Mouse (Mus musculus): ENCODE measurements around the gene Krt222. TPM values are rescaled to one million over a fixed set of nuclear protein-coding genes. Genes with fewer than 3 reads are reported as not detected.
"Not testable (repeated sequence)": the region's sequence is repeated elsewhere in the genome, so short reads cannot be mapped to it uniquely, and the experiment has no call there.

Krt222 gene
- polyA plus RNA-seq (2017; shearing (Covaris generic)): 1 to 10 TPM; 1.4 to 2.1 TPM

DNA sequence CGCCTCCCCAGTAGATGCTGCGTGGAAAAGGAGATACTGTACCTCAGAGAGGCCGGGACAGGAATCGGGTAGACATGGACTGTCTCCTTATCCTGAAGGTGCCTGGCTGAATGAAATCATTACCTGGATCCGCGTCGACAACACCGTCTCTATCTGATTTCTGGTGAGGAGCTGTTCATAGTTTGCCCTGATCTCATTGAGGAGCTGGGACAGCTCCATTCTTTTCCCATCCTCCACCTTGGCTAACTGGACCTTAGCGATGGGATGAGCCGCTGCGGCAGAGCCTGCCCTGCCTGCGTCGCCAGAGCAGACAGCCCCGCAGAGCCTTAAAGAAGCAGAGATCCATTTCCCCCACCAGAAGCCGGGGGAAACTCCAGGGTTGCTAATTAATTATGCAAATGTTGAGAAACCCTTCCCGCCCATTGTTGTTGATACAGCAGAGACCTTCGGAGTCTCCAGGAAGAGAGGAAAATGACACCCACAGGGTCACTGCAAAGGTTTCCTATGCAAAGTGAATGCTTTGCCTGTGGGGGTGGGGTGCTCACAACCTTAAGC lies at the start of gene Krt222:
TSS of gene Krt222 (minus strand) at position 266 of the 555 bp plus-strand sequence.
- peak; percentile 54 for ATAC-seq

DNA sequence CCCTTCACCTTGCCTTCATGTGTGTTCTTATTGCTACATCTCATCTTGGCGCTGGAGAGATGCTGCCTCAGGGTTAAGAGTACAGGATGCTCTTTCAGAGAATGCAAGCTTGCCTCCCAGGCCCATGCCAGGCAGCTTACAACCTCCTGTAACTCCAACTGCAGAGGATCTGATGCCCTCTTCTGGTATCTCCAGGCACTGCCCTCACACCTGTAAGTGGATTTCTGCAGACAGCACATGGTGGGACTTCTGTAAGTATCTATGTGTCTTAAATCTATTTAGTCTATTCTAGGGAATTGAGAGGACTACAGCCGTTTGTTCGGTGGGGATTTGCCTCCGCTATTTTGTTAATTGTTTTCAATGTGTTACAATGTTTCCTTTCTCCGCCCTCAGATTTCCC lies 49.0 kb upstream of the Krt222 start:
- ATAC-seq: peak; percentile 51

DNA sequence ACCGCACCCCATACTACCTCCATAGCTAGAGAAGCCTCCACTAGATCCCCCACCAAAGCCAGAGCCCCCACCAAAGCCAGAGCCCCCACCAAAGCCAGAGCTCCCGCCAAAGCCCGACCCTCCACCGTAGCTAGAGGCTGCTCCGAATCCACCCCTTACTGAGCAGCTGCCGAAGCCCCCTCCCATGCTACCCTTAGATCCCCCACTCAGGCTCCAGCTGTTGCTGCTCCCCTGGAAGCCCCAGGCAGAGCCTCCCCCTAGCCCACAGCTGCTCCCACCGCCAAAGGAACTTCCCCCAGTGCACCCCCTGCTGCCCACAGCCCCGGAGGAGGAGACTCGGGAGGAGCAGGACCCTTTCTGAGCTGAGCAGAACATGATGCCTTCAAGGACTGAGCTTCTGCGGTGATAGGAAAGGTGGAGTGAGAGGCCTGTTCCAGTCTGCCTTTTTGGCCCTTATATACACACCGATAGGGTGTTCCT lies 41.0 kb upstream of the Krt222 start, which contains the start of gene Krt24:
TSS of gene Krt24 (minus strand) at position 430 of the 480 bp plus-strand sequence.
- ATAC-seq: no peak

DNA sequence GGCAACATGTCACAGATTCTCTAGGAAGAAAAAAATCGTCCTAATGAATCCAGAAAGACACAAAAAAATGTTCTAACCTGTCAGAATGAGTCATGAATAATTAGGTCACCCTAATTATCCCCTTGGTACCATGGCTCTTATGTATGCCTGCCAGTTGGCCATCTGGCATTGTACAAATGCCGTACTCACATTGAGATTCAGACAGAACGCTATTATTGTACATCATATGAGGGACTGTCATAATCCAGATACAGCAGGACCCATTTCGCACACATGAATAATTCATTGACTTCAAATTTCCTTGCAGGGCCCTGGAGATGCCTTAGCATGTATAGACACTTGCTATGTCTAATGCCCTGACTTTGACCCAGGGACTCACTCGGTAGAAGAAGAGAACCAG lies 40.1 kb upstream of the Krt222 start:
- no peak for ATAC-seq

DNA sequence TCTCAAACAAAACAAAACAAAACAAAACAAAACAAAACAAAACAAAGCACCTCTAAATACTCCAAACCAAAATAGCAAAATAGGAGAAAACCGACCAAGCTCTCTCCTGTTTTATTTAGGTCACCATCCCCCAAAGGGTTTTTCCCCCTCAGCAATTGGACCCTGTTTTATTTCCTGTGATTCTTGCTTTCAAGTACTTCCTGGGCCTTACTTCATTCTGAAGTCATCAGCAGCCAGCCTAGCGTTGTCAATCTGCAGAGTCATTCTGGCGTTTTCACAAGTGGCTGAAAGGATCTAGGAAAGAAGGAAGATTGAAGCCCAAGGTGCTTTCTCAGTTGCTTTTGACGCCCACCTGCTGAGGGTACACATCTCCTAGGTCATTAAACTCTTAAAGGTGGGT lies 39.4 kb upstream of the Krt222 start:
- ATAC-seq: peak; percentile 53

DNA sequence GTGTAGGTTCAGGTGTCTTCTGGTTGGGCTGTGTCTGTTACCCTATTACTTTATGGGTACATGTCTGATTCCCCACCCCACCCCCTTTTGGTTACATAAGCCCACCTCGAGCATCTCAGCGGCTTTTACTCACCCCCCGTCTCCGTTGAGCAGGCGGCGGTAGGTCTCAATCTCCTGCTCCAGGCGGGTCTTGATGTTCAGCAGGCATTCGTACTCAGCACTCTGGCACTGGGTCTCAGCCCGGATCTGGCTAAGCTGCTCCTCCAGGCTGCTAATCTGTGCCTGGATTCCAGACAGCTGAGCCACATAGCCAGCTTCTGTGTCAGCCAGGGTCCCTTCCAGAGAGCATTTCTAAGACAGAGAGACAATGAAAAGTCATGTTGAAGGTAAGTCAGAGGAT lies 37.2 kb upstream of the Krt222 start:
- ATAC-seq: no peak

DNA sequence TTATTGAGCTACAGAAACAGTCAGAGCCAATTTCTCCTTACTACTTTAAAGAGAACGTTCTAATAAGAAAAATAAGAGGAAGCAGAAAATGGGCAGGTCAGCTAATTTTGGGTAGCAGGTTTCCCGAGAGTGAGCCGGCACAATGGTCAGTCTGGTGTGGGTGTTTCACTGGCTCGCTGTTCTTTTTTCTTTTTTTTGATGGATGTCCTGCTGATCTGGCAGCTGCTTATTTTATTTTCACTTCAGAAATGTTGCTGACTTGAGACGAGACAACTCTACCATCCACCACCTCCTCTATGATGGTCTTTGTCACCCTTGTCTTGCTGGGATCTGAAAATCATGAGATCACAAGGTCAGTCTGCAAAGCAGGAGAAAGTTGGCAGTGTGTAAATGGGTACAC lies 36.1 kb upstream of the Krt222 start:
- ATAC-seq: no peak

DNA sequence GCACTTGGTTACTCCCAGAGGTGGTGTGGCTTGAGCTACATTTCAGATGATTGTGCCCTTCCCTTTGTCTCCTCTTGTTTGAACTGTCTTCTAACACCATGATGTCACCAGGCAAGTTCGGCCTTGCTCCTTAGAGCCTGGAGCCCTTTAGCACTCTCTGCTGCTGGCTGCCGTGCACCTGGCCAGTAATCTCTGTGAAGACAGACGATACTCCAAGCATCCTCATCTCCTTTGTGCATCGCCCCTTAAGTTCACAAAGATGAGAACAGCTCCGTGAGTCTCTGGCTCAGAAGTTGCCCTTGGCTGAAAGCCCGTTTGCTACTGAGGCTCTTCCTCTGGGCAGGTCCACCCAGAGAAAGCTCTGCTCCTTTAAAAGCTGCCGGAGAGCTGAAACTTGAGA lies 32.9 kb upstream of the Krt222 start:
- no peak for ATAC-seq

DNA sequence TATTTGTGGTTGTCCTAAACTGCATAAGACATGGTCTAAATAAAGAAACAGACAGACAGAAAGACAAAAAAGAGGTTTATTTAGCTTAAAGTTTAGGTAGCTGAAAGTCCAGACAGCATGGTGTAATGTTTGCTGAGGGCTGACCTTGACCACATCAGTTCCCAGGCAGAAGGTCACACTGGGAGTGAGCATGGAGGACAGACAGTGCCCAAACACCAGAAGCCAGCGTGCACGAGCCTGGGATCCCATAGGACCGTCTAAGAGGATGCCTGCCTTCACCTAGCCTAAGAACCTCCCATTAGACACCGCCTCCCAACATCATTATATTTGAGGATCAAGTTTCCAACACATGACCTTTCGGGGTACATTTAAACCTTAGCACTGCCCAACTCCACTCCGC lies 31.7 kb upstream of the Krt222 start:
- ATAC-seq: no peak

DNA sequence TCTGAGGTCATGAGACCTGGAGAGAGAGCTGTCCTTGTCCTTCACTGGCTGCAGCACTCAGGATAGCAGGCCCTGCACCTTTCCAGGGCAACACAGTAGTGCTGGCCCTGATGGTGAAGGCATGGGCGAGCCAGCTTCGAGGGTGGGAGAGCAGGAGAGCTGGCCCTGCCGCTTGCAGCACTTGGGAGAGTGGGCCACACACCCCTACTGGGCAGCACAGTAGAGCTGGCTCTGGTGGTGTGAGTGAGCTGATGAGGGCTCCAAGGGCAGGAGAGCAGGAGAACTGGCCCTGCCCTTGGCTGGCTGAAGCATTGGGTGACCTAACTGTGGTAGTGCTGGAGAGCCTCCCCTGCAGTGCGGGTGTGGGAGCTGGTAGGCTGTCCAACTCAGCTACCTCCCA lies 28.8 kb upstream of the Krt222 start:
- no peak for ATAC-seq

DNA sequence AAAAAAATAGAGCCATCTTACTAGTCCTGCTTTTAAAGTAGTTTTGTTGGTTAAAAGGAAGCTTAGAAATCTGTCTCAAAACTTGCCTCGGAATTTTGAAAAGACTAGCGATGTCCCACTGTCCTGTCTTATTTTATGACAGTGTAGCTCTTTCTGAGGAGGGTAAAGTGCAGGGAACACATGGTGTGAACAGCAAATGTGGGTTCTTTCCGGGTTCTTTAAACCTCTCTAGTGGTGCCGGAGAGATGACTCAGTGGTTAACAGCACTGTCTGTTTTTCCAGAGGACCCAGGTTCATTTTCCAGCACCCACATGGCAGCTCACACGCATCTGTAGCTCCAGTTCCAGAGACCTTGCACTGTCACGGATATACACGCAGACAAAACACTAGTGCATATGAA lies 25.3 kb upstream of the Krt222 start:
- no peak for ATAC-seq

DNA sequence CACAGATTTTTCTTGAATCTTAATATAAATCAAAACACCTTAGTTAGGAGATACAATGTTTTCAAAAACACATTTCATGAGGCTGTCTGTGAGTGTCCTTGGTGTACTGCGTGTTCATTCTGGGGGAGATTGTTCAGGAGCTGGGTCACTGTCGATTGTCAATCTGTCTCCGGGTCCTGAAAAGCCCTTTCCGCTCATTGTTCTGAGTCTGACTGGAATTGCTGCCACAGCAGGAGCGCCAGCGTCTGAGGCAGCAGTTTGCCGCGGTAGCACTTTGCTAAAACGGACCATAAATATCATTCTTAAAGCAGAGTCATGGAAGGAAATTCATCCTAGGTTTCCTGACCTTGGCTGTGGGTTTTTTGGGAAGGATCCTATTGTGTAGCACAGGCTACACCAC lies 21.9 kb upstream of the Krt222 start:
- ATAC-seq: no peak

DNA sequence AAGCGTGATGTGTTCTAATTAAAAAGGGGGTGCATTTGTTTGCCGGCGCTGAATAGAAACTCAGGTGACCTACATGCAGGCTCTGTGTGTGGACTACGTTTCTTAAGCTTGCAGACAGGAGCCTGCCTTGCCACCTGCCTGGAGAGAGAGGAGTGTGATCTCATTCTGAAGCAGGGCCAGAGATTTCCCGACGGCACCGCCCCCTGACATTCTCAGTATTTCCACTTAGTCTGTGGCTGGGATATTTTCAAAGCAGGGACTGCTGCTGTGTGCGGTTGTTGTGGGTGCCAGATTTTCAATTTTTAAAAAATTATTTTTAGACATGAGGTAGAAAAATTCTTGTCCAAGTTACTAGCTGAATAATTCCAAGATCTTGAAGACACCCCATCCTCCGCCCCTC lies 21.3 kb upstream of the Krt222 start:
- no peak for ATAC-seq

DNA sequence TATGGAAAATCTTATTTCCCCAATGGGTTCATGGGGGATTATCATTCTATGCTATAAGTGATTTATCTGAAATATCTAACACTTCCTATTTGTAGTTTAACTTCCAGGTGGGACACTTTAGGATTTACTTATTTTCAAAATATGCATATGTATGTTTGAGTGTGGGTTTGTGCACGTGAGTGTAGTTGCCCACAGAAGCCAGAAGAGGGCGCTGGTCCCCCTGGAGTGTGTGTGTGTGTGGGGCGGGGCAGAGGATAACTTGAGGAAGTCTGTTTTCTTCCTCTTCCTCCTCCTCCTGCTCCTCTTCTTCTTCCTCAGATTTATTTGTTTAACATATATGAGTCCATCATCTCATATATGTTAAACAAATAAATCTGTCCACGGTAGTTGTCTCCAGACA lies 12.3 kb upstream of the Krt222 start:
- no peak for ATAC-seq

DNA sequence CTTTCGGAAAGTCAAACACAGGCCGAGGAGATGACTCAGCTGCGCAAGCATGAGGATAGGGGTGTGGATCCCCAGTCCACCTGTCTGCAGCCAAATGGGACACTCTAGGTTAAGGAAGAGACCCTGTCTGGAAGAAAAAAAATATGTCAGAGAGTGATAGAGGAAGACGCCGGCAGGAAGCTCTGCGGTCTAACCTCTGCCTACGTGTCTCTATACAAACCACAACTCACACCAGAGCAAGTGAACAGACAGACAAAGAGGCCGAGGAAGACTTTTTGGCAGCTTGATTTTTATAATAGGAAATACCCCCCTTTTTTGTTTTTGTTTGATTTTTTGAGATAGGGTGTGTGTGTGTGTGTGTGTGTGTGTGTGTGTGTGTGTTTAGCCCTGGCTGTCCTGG lies 11.4 kb upstream of the Krt222 start:
- peak; percentile 93 for ATAC-seq

DNA sequence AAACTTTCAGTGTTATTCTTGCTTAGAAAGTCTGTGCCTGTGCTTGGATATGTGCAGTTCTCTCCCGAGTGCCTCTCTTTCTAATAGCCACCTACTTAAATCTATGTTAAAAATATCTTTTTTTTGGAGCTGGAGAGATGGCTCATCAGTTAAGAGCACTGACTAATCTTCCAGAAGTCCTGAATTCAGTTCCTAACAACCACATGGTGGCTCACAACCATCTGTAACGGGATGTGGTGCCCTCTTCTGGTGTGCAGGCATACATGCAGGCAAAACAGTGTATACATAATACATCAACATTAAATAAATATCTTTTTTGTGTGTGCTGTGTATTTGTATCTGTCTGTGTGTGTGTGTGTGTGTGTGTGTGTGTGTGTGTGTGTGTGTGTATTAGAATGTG lies 10.0 kb upstream of the Krt222 start:
- no peak for ATAC-seq

DNA sequence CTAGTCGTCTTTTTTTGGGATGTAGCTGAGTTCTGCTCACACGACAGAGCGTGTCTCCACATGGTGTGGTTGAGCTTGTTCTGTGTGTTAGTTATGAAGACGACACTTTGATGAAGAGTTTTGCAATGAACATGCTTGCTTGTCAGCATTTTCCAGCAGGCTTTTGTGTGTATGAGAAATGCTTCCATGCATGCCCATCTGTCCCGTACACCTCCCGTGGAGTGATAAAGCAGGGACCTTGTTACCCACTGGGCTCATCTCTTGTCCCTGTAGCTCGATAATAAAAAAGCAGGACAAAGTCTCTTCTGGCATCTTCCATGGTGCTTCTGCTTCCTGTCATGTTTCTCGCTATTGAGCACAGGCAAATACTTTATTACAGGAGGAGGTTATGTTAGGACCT lies 8.8 kb upstream of the Krt222 start:
- no peak for ATAC-seq

DNA sequence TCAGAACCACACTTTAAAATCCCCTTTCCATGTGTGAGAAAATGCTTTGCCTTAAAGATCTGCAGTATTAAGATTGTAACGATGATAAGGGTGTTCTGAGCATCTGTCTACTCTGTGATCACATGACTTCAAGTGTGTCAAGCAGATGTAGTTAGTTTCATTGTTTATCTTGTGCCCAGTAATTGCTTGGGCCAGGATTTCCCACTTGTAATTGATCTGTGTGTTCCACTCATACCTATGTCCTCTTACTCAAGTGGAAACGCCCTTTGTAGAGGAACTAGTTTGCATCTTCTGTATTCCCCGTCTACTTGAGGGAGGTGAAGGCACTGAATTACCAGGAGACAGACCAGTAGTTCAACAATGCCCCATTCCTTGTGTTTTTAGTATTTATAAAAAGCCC lies 6.8 kb upstream of the Krt222 start:
- ATAC-seq: peak; percentile 52

DNA sequence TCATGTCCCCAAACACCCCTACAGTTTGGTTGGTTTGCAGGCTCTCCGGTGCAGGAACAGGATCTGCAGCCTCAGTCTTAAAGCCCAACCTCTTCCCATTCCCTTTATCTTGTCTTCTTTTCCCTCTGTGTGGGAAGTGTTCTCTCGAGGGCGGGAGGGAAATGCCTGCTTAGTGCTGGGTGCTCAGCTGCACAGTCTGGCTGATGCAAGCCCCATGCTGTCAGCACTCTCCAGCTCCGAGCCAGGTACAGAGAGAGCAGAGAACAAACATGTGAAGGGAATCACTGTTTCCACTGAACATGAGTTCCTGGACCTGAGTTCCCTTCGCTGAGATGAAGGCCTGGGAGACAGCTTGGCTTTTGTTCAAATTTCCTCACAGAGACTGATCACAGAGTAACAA lies 6.4 kb upstream of the Krt222 start:
- ATAC-seq: peak; percentile 38

DNA sequence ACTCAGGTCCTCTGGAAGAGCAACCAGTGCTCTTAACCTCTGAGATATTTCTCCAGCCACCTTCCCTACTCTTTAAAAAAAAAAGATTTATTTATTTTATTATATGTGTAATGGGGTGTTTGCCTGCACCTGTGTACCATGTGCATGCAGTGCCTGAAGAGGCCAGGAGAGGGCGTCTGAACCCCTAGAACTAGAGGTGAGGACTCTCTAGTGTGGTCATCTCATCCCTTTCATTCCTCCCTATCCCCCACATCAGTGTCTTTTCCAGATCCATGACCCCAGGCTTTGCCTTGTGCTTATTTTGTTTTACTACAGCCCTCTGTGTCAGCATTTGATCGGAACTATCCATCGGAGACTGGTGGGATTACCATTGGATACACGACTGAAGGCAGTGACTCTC lies 5.2 kb upstream of the Krt222 start:
- ATAC-seq: no peak

DNA sequence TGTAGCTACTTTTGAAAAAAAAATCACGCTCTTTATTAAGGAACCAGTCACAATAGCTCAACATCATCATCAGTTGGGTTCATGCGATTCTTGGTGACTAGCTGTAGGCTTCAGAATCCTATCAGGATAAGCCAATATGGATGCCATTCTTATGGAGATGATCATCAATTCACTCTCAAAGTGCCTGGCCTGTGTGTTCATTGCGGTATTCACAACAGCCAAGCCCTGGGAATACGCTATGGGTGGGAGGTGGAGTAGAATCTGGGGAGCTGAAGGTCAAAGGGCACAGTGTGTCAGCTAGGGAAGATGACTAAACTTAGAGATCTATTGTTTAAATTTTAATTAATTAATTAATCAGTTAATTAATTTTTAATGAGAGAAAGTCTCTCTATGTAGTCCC lies 4.0 kb upstream of the Krt222 start:
- ATAC-seq: no peak

DNA sequence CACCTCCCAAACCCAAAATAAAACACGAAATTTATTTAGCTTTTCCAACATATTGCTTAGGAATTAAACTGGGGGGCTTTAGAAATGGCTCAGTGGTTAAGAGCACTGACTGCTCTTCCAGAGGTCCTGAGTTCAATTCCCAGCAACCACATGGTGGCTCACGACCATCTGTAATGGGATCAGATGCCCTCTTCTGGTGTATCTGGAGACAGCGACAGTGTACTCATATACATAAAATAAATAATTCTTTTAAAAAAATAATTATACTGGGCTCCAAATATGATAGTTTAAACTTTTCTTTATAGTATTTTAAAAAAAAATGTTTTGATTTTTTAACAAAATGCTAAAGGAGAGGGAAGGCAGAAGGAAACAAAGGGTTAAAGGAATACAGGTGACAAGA lies 634 bp upstream of the Krt222 start:
- not testable (repeated sequence) for ATAC-seq

DNA sequence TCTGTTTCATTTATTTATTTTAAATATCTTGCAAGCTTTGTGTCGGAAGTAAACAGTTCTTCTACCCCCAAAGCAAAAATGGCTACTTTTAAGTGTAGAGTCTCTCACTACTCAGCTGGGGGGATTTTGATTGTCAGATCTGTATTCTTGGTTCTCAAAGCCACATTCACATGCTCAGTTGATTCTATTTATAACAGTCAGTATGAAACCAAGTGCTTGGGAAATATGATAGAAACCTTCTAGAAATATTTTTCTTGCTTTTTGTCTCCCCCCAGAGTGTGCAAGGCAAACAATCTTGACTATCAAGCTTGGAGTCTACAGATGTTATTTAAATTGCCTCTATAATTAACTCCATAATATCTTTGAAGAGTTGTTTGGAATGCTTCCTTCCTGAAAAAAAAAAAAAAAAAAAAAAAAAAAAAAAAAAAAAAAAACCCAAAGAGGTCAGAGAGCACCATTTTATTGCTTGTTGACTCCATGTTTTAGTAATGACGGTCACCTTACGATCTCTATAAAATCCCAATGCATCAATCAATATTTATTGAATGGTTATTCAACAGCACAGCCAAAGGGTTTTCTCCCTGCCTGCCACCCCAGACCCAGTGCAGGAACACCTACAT lies 575 bp downstream of the Krt222 start:
- ATAC-seq: no peak

DNA sequence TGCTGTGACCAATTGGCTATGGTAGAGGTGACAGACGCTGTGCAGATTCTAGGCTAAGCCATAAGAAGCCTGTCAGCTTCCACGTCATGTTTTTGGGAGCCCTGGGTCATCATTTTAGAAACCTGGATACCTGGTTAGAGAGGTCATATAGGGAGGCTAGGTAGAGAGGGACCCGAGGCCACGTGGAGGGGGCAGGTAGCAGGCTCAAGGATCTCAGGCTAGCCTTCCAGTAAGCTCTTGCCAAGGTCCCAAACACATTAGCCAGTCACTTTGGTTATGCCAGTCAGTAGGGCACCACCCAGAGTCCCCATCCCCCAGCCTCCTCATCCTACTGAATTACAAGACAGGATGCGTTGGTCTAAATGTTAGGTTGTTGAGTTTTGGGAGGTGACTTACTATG lies 1.8 kb downstream of the Krt222 start:
- ATAC-seq: no peak

DNA sequence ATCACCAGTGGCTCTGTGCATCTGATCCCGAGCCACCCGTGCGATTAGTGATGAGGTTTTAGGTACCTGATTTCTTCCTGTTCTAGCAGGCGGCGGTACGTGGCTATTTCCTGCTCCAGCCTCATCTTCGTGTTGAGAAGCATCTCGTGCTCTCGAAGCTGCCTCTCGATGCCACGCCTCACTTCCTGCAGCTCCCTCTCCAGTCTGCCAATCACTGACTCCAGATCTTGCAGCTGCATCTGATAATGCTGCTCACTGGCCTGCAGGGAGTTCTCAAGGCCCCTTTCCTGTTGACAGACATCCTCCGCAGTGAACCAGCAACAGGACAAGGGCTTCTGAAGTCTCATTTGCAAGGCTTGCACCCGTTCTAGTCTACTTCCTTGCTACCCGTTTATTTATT lies 5.4 kb downstream of the Krt222 start:
- peak; percentile 99 for ATAC-seq
